Mouse (Mus musculus) ES-Bruce4 (cell line): ENCODE data around the gene Cgn. TPM values are rescaled to one million over a fixed set of nuclear protein-coding genes. Genes with fewer than 3 reads are reported as not detected.
"Not testable (repeated sequence)": the region's sequence is repeated elsewhere in the genome, so short reads cannot be mapped to it uniquely, and the experiment has no call there.

ENCODE experiments used
- H3K27ac ChIP-seq: 2 replicates; pipeline ENCODE4 v1.5.1; 2012; ENCODE audit warnings: low read length, inconsistent platforms; ENCODE audit not compliant: insufficient read depth
- H3K27me3 ChIP-seq: 2 replicates; pipeline ENCODE4 v1.6.1; 2012; ENCODE audit warnings: mild to moderate bottlenecking, low read length, inconsistent platforms; ENCODE audit not compliant: control insufficient read depth, poor library complexity, insufficient read depth, severe bottlenecking
- H3K36me3 ChIP-seq: 2 replicates; pipeline ENCODE4 v1.6.1; 2012; ENCODE audit warnings: inconsistent platforms, mild to moderate bottlenecking, low read length, moderate library complexity; ENCODE audit not compliant: control insufficient read depth, poor library complexity, insufficient read depth, severe bottlenecking
- H3K4me1 ChIP-seq: one replicate; pipeline ENCODE4 v1.8.1; 2011; ENCODE audit warnings: low read length; ENCODE audit not compliant: control insufficient read depth, insufficient read depth
- H3K4me3 ChIP-seq: 2 replicates; pipeline ENCODE4 v1.5.1; 2011; ENCODE audit warnings: low read depth, mild to moderate bottlenecking, low read length
- H3K9ac ChIP-seq: 2 replicates; pipeline ENCODE4 v1.6.1; 2012; ENCODE audit warnings: low read depth, mild to moderate bottlenecking, inconsistent platforms; ENCODE audit not compliant: poor library complexity, severe bottlenecking
- H3K9me3 ChIP-seq: replicated peaks from 2 replicates; pipeline ENCODE4 v1.6.1; 2012; ENCODE audit warnings: mild to moderate bottlenecking, low read length, inconsistent platforms; ENCODE audit not compliant: control insufficient read depth, poor library complexity, insufficient read depth, severe bottlenecking
- CTCF ChIP-seq: IDR thresholded peaks from one replicate; pipeline ENCODE4 v1.8.1; 2011; ENCODE audit warnings: low read depth, low read length
- EP300 ChIP-seq: IDR thresholded peaks from 2 replicates; pipeline ENCODE4 v1.6.1; 2011; ENCODE audit warnings: low read depth, low read length; ENCODE audit not compliant: insufficient read depth
- POLR2A ChIP-seq: IDR thresholded peaks from one replicate; pipeline ENCODE4 v1.8.1; 2011; ENCODE audit warnings: low read length; ENCODE audit not compliant: insufficient read depth
- polyA plus RNA-seq: library from polyadenylated mRNA; stranded (reverse); fragments of >200 nt; gene quantifications from 2 replicates; pipeline ENCODE4 v1.2.4, GENCODE M21; 2011; ENCODE audit warnings: low read depth; ENCODE audit not compliant: missing spikeins, insufficient read depth, insufficient read length

The Cgn gene
- polyA plus RNA-seq, 1 experiment: 65.5 TPM

DNA sequence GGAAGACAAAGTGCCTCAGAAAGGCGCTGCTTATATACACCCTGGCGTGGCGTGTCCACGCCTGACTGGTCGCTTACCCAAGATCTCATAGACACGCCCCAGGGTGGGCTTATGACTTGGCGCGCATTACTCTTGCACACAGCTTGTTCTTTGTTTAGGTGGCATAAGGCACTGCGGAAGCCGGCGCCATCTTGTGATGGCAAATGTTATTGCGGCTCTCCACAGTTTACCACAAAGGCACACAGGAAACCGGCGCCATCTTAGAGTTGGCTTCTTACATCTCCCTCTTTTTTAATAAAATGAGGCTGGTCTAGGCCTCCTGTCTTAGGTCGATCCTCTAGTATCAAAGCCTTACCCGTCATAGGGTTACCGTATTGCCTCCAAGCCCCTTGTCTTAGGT is 40.6 kb downstream of the Cgn start:
- no peaks in the 10 kb centered on the region for H3K27me3 ChIP-seq
- H3K36me3 ChIP-seq: no peaks in the 10 kb centered on the region
- H3K9me3 ChIP-seq: peaks cover 35% of the 10 kb centered on the region
- H3K4me3 ChIP-seq: no peak overlapping the region
- no peaks in the 10 kb centered on the region for H3K4me1 ChIP-seq
- H3K27ac ChIP-seq: no peak overlapping the region
- no peak overlapping the region for H3K9ac ChIP-seq
- no peak for TF ChIP-seq CTCF
- TF ChIP-seq EP300: no peak
- TF ChIP-seq POLR2A: no peak

- not testable (repeated sequence) for H3K9ac ChIP-seq, H3K27me3 ChIP-seq, H3K9me3 ChIP-seq, H3K36me3 ChIP-seq, H3K27ac ChIP-seq, H3K4me3 ChIP-seq, H3K4me1 ChIP-seq
These were observed 62.7 kb downstream of the Cgn start for GRCm38 (mm10) chr3:94723637-94724036.

DNA sequence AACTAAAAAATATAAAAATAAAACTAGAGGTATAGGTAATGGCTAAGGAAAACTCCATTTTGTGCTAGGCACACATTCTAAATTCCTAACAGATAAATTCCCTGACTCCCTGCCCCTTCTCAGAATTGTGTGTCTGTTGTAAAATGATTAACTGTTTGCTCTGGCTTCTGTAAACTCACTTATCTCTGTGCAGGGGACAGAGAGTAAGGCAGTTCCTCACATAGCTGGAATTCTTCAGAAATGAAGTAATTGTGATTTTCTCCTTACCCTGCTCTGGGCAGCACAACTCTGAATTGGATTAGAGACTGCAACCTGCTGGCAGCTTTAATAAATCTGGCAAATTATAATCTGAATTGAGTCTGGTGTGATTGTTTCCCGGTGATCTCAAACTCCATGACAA is 68.0 kb downstream of the Cgn start:
- H3K9ac ChIP-seq, H3K4me3 ChIP-seq, H3K4me1 ChIP-seq, H3K36me3 ChIP-seq, H3K27me3 ChIP-seq, H3K9me3 ChIP-seq, H3K27ac ChIP-seq: not testable (repeated sequence)

DNA sequence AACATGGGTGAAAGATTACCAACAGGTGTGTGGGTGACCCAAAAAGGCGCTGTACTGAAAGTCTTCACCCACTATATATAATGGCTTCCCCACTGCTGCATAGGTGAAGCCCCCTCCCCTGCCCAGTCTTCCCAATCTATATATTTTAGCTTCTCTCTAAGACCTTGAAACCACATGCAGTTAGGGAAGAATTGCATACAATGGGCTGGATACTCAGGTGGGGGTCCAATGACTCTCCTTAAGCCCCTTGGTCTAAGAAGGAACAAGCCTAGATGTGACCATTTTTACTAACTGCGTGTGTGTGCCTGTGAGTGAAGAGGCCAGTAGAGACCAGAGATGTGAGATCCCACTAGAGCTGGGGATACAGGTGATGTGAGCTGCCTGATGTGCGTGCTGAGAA is 72.9 kb downstream of the Cgn start:
- H3K9ac ChIP-seq, H3K36me3 ChIP-seq, H3K27me3 ChIP-seq, H3K4me1 ChIP-seq, H3K9me3 ChIP-seq, H3K27ac ChIP-seq, H3K4me3 ChIP-seq: not testable (repeated sequence)

GRCm38 (mm10) chr3:94710591-94710990 is 75.7 kb downstream of the Cgn start:
- not testable (repeated sequence) for H3K27ac ChIP-seq, H3K4me1 ChIP-seq, H3K4me3 ChIP-seq, H3K9me3 ChIP-seq, H3K36me3 ChIP-seq, H3K9ac ChIP-seq, H3K27me3 ChIP-seq

Other genes starting within 250 kb of the Cgn start
- 53.1 and 60.2 TPM in 2 replicates for gene Snx27, start 203.8 kb downstream of the Cgn start, polyA plus RNA-seq
- gene Gm10972, start 143.4 kb downstream of the Cgn start, polyA plus RNA-seq: not detected in 2 replicates
- 18.4 and 21.5 TPM in 2 replicates for gene Tuft1, start 127.6 kb downstream of the Cgn start, polyA plus RNA-seq
- gene Selenbp2, start 92.9 kb downstream of the Cgn start, polyA plus RNA-seq: 3.3 TPM in 1 of 2 replicates, not detected in the other
- gene Pogz, start 51.1 kb upstream of the Cgn start, polyA plus RNA-seq: 89.2 and 92.6 TPM in 2 replicates
- 331 and 345 TPM in 2 replicates for gene Psmb4, start 100.5 kb upstream of the Cgn start, polyA plus RNA-seq
- gene Selenbp1, start 146.6 kb upstream of the Cgn start, polyA plus RNA-seq: 0.68 and 1.3 TPM in 2 replicates
- gene Rfx5, start 167.6 kb upstream of the Cgn start, polyA plus RNA-seq: 24.8 and 25.1 TPM in 2 replicates
- gene Pi4kb, start 188.2 kb upstream of the Cgn start, polyA plus RNA-seq: 11.3 and 12.8 TPM in 2 replicates
- gene Zfp687, start 229.0 kb upstream of the Cgn start, polyA plus RNA-seq: 37.7 and 56.5 TPM in 2 replicates